Mouse (Mus musculus) CH12.LX (cell line): ENCODE measurements at regions not wholly inside any gene's neighbourhood (a gene's known extent, or its start where the extent isn't known, plus 50 kb on each side); places are given as distances from the start of the nearest gene placed in this dataset.

Experiments
- TCF12 ChIP-seq: IDR thresholded peaks from 2 replicates; pipeline ENCODE4 v1.6.1; 2014; ENCODE audit warnings: low read depth, mild to moderate bottlenecking, inconsistent platforms, low read length, improper control_type of control experiment
- ZNF384 ChIP-seq: IDR thresholded peaks from 2 replicates; pipeline ENCODE4 v1.6.1; 2012; ENCODE audit warnings: low read depth, low read length, improper control_type of control experiment, inconsistent platforms

DNA sequence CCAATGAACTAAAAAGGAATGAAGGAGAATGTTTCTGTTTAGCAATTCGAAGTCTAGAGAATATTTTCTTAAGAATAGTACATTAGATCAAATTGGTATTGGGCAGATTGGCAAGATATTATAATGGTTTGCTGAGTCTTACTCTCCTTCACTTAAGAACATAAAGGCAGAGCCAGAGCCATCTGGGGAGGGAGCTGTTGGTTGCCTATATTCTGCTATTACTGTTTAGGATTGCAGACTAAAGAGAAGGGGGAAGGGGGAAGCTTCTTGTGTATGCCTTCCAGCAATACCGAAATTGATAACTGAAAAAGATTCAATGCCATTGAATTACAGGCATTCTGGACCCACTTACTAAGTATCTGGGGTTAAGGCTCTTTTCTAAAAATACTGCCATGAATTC, 171.1 kb upstream of the Edil3 start:
- TF ChIP-seq TCF12 (no peak), ZNF384 (no peak)
